In the genomic region with DNA sequence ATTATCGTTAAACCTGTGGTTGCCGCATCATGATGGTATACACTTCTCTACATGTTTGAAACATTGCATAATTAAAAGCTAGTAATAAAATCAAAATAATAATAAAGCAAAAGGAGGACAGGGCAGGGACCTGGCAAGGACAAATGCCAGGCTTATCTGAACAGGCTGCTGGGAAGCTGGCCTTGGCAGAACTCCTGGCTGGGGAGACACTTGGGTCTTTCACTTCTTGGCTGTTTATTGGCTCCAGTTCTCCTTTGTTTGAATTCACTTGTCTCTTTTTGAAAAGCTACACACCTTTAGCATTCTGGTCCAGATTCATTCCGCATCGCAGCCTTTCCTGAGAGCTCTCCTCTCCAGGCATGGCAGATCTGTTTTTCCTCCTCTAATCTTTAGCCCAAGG, we compare ENCODE assay signal across 26 mouse cellular contexts.
A peak's percentile ranks its signal among the peaks of the same experiment; 100 is the strongest.
DNase-seq lines count a peak whose midpoint lies in the region; ATAC-seq and TF ChIP-seq lines count a peak whose summit lies in the region.
"Had no signal": no experiment of that assay in that cellular context is flagged by ENCODE, and none has a peak within 500 bp of the region (broad histone marks: within the 10 kb centered on the region; RNA-seq: fewer than 3 reads in every experiment).

No protein-coding gene starts in this region.

- no peak overlapping the region for H3K9ac ChIP-seq in hindbrain, embryonic 13.5 days
- H3K9ac ChIP-seq: forebrain, embryonic 12.5 days; hindbrain, embryonic 12.5 days; midbrain, embryonic 15.5 days had no signal

- WGBS in hindbrain, embryonic 13.5 days: 83% methylated on average over 4 of the region's 4 CpGs

- no peaks in the 10 kb centered on the region for H3K27me3 ChIP-seq in hindbrain, embryonic 13.5 days
- H3K27me3 ChIP-seq: forebrain, embryonic 12.5 days; hindbrain, embryonic 12.5 days; midbrain, embryonic 15.5 days had no signal

- TF ChIP-seq CTCF in brain, embryonic 14.5 days (IDR thresholded peaks at IDR 0.05; ENCODE audit: borderline replicate concordance, extremely low read depth, insufficient read depth, insufficient read length): no peak

- DNase-seq in adrenal gland, adult 2 months: peak; percentile 48
- DNase-seq in adrenal gland, adult 18-20 months (ENCODE audit: low spot score in 2 of 2): no peak
- DNase-seq in left cerebral cortex, postnatal 4 days: peak; percentile 14
- DNase-seq in left cerebral cortex, postnatal 10 days (ENCODE audit: extremely low spot score in 1 of 2, low spot score in 2 of 2): no peak
- peak; percentile 45 for DNase-seq in brain, embryonic 14.5 days (ENCODE audit: low read depth)
- peak; percentile 53 for DNase-seq in testis, postnatal 10 days (ENCODE audit: low spot score)
- no peak for DNase-seq in layer of hippocampus, adult 18-20 months (ENCODE audit: low spot score in 2 of 2)
- DNase-seq: cerebellum, adult 18-20 months; kidney, adult 2 months; kidney, postnatal 14 days; lung, adult 18-20 months; lung, postnatal 14 days; retina, postnatal 1 day; thymus, postnatal 25 days had no signal

- intact Hi-C loops in left cerebral cortex, postnatal 4 days (cut with DNase I): loop anchor here (10.0 kb wide), 3 partner anchors 177 to 1007 kb away; partner anchors contain the start of gene Lypd1
- intact Hi-C loops in left cerebral cortex, postnatal 10 days (cut with DNase I): no loop called here

- no peak for TF ChIP-seq POLR2A in brain, embryonic 14.5 days (IDR thresholded peaks at IDR 0.05; ENCODE audit: borderline replicate concordance, extremely low read depth, insufficient read depth, insufficient read length, poor library complexity, severe bottlenecking)

- no peak overlapping the region for H3K4me2 ChIP-seq in hindbrain, embryonic 13.5 days
- H3K4me2 ChIP-seq: forebrain, embryonic 12.5 days; hindbrain, embryonic 12.5 days; liver, embryonic 11.5 days; midbrain, embryonic 15.5 days had no signal

- ATAC-seq in hindbrain, embryonic 13.5 days (ENCODE audit: low FRiP score): no peak
- ATAC-seq: activated CD4-positive, CD25-positive, alpha-beta regulatory T cell, adult 4 months; CD4-positive, CD25-positive, alpha-beta regulatory T cell, adult 4 months; inflammation-experienced regulatory T-cells, adult 6 months; midbrain, embryonic 15.5 days; Patski had no signal

- no peak overlapping the region for H3K4me3 ChIP-seq in hindbrain, embryonic 13.5 days
- H3K4me3 ChIP-seq: embryonic facial prominence, embryonic 10.5 days; forebrain, embryonic 12.5 days; hindbrain, embryonic 12.5 days; left cerebral cortex, adult 2 months; midbrain, embryonic 15.5 days; myocyte had no signal

- H3K4me1 ChIP-seq in hindbrain, embryonic 13.5 days (replicated peaks): peaks cover 25% of the 10 kb centered on the region
- H3K4me1 ChIP-seq: midbrain, embryonic 15.5 days had no signal

- H3K27ac ChIP-seq in hindbrain, embryonic 13.5 days: no peak overlapping the region
- H3K27ac ChIP-seq: embryonic facial prominence, embryonic 10.5 days; forebrain, embryonic 12.5 days; hindbrain, embryonic 12.5 days; left cerebral cortex, adult 2 months; midbrain, embryonic 15.5 days had no signal

- H3K9me3 ChIP-seq in hindbrain, embryonic 13.5 days: no peaks in the 10 kb centered on the region
- H3K9me3 ChIP-seq: embryonic facial prominence, embryonic 10.5 days; forebrain, embryonic 12.5 days; hindbrain, embryonic 12.5 days; midbrain, embryonic 15.5 days had no signal

- no peaks in the 10 kb centered on the region for H3K36me3 ChIP-seq in hindbrain, embryonic 13.5 days
- H3K36me3 ChIP-seq: embryonic facial prominence, embryonic 10.5 days; forebrain, embryonic 12.5 days; hindbrain, embryonic 12.5 days; midbrain, embryonic 15.5 days had no signal

Comparison
In these comparisons a context has a peak if more than half of its experiments do, and no peak if none do; other contexts are left out.
1. DNase-seq: peak in adrenal gland, adult 2 months (single experiment), left cerebral cortex, postnatal 4 days (single experiment), brain, embryonic 14.5 days (single experiment) and testis, postnatal 10 days (single experiment); none in adrenal gland, adult 18-20 months (0 of 2), left cerebral cortex, postnatal 10 days (0 of 2) and layer of hippocampus, adult 18-20 months (0 of 2).